Mouse (Mus musculus): ENCODE data around the gene Pdzd2.

Gene Pdzd2

DNA sequence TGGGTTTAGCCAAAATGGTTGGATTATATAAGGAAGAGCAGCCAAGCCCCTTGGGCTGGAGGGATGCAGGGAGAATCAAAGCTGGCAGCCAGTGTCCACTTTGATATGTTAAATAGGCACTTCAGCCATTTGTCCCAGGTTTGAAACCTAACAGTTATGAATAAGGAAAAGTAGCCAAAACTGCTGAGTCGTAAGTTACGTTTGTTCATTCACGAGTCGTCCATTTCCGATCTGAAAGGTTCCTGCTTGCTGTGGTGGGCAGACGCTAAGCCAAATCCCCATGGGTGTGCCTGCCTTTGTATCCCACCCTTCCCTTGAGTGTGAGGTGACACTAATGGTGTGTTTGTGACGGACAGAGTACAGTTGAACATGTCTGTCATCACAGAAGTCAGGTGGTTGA lies 428.3 kb downstream of the Pdzd2 start:
- DNase-seq (ENCODE audit: low spot score): no peak

- DNase-seq (ENCODE audit: low spot score): no peak
Measured at GRCm38 (mm10) chr15:12310676-12311075, 429.0 kb downstream of the Pdzd2 start.
